Mouse (Mus musculus): ENCODE measurements at regions not wholly inside any gene's neighbourhood (a gene's known extent, or its start where the extent isn't known, plus 50 kb on each side); places are given as distances from the start of the nearest gene placed in this dataset.

DNA sequence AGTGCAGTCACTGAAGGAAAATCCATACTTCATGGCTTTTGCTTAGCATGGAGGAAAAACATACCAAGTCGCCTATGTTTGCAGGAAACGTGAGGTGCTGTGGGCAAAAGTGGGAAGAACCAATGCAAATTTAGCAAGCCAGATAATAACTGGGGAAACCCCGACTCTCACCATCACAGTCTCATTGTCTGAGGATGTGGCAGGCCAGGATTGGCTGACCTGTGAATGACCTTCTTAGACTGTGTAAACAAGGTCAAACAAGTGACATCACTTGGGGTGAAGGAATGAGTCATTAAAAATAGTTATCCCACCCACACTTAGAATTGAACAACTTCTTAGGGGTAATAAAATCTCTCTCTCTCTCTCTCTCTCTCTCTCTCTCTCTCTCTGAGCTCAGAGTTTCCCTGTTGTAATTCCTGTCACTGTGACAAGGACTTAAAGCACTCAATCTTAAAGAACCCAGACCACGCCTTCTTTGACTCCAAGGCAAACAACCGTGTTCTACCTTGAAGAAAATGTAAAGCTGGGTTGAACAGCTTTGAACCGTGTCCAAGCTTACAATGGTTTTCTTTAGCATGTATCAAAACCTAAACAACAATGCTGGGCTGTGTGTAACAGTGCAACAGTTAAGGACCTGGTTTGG, 142.0 kb downstream of the Sp3 start:
- peak in 1 of 2 experiments; percentile 15 for DNase-seq

DNA sequence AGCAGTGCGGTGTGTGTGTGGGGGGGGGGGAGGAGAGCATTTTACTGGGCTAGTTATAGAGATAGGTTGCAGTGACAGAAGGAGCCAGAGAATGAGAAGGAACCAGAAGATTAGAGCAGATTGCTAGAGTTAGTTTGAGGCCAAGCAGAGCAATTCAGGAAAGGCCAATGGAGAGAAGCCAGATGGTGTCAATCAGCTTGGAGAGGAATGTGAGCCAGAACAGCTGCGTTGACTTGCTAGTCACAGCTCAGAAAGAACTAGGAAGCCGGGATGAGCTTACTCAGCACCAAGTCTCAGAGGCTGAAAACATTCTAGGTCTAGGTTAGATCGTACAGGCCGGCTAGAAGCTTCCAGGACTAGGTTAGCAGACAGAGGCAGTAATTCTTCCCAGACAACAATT, 140.6 kb downstream of the Sp3 start:
- DNase-seq = no peak

DNA sequence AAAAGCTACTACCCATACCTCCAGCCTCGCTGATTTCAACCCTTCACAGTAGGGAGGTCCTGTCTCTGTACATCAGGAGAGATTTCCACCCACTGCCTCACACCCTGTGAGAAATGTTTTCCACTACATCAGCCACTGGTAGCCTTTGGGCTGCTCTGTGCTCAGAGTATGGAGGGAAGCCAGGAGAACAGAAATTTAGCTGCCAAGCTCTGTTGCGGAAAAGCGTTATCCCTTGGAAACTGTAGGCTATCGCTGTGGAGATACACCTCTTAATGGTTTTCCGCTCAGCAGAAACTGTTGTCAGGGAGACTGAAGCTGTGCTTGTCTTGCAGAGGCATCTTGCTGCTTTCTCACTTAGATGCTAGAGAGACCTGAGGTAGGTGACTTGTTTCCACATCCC, 138.9 kb downstream of the Sp3 start:
- no peak for DNase-seq

DNA sequence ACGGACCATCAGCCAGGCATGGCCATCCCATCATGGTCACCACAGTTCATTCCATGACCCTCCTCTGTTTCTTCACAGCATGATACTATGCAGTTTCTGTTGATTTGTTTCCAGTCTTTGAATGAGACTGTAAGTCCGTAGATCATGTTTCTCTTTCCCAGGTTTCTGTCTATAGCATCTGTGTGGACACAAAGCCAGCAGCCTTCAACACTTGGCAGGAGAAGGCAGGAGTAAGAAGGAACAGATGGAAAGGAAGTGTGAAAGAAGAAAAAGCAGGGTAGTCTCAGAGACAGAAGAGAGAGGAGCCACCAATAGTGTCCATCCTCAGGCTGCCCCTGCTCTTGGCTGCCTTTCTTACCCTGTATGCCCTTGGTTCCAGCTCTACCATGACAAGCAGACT, 136.6 kb downstream of the Sp3 start:
- no peak for DNase-seq

DNA sequence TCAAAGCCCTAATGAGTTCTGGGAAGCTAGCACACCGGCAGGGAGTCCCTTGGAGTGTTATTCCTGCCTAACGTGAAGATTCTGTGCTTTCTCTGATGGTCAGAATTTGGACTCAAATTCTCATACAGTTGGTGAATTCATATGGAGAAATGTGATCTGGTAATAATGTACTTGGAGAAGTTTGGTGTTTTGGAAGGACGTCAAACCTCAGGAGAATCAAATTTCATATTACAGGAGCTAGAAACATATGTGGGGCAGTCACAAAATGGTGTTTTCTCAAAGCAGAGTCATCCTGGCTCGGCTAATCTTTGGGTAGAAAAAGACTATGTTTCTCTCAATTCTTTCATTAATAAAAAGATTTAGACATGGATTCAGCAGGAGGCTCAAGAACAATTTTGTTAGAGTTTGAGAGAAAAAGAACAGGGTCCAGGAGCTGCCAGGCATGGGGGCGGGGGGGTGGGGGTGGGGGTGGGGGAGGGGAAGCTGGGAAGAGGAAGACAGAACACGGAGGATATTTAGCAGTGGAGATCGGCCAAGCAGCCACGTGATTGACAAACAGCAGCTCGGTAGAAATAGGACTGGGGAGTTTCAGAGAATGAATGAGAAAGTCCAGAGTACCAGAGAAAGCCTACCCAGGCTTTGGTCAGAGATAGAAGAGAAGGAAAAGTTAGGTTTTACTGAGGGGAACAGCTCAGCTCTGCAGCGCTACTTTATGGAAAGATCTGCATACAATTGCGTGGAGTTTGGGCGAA, 130.6 kb downstream of the Sp3 start:
- DNase-seq = no peak

DNA sequence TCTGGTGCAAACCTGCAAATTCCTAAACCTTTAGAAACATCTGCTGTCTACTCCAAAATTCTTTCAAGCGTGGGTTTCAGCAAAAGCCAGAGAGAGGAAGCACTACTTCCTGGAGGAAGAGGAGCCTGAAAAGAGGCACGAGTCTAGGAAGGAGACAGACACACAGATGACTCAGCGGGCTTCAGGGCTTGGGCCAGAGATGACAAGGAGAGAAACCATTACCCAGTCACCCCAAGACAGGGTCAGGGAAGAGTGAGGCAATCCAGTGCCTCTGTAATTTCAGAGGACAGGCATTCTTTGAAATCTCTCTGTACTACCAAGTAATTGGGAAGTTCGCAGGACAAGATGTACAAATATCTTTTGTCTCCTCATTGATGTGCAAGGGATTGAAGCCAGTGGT, 127.7 kb downstream of the Sp3 start:
- no peak for DNase-seq

DNA sequence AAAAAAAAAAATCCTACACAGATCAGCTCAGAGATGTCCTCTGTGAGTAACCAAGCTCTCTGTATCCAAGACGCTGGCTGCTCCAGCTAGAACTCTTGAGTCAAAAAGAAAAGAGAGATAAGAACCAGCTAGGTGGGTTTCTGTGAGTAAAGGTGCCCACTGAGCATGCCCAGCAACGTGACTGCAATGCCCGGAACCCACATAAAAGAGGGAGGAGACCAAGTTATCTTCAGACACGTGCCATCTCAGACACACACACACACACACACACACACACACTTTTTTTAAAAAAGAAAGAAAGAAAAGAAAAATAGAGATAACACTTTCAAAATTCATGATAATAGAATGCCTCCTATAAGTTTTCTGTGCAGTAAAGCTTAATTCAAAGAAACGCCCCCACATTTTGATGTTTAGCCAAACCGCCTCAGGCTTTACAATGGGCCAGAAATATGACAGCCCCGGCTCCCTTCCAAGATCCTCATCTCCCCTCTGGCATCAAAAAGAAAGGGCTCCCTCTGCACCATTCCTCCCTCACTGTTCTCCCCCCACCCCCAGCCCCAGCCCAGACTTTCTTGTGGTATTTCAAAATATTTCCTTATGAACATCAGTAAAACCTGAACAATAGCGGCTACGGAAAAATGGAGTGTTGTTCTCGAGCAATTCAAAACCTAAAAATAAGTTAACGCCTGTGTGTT, 124.8 kb downstream of the Sp3 start:
- DNase-seq = no peak

DNA sequence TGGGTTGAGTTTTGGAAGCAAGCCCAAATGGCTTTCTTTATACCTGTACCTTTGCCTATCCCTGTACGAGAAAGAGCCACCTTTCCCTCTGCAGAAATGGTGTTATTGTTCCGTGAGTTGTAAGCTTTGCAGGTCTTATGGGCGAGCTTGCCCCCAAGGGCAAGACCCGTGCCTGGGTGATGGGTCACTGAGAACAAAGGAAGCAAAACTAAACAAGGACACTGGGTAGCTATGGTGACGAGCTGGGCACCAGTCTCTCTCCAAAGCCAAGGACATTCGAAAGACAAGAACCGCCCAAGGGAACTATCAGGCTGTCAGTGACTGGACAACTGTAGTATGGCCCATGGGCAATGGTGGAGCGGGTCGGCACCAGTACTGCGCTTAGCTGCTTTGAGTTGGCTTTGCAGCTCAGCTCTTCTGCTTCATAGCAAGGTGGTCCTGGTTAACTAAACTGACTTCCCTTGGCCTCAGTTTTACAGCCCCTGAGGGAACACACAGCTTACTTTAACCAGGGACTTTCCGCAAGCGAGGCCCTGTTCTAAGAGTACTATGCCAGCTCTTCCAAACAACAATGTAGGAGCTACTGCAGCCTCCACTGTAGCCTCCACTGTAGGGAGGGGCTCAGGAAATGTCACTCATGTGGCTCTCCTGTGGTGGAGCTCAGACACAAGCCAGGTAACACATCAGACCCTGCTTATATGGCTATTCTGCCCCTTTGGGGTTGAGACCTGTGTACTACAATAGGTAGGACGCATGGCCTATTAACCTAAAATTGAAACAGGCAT, 124.1 kb downstream of the Sp3 start:
- DNase-seq = no peak

DNA sequence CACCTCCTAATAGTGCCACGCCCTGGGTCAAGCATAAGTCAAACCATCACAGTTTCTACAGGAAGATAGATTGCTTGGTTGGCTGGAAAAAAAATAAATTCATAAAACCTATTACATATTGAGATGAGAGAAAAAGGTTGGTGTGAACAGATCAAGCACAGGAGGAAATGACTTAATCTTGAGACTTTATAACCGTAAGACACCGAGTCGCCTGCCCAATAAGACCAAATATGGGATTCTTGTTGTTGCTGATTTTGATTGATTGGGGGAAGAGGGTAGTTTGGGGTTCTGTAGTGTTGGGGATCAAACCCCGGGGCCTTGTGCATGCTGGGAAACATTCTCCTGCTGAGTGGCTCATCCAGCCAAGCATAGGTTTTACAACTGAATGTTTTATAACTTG, 122.9 kb downstream of the Sp3 start:
- no peak for DNase-seq

DNA sequence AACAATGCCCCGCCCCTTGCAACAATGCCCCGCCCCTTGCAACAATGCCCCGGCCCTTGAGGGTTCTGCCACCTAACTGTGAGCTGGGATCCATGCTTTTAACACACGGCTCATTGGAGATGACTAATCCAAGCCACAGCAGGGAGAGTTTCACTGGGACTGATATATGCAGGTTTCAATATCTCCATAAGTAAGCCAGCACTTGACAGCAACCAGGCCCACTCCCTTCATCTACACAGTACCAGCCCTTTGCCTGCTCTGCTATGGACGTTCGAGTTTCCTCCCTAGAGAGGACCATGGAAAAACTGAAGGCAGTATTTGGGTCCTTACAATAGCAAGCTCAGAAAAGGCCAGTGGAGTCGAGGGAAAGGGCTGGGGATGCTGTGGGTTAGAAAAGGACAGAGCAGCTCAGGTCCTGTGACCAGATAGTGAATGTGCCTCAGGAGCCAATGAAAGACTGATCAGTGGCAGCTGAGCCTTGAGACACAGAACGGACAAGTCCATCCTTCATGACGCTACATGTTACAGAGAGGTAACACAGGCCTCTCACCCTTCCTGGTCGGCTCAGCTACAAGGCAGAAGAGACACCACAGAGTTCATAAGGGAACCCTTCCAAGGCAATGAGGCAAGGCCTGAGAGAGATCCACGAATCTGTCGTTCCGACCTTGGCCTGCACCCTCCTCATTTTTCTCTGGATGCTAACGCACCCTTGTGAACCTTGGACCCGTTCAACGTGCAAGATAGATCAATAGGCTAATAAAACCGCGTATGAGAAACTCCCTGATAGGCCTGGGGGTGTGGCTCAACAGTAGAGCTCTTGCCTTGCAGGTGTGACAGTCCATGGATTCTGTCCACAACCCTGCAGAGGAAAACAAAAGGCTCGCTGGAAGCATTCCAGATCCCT, 114.5 kb downstream of the Sp3 start:
- no peak for DNase-seq

DNA sequence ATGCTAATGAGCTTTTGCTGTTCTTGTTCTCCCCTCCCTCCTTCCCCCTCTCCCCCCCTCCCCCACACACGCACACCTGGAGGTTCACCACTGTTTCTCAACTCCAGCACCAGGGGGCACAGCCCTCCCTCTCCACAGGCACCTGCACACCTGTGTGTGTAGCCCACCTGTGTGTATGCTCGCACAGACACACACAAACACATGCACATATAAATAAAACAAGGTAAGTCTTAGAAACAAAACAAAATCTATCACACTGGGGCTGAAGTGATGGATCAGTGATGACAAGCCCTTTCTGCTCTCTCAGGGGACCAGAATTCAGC, 113.9 kb downstream of the Sp3 start:
- DNase-seq = no peak

DNA sequence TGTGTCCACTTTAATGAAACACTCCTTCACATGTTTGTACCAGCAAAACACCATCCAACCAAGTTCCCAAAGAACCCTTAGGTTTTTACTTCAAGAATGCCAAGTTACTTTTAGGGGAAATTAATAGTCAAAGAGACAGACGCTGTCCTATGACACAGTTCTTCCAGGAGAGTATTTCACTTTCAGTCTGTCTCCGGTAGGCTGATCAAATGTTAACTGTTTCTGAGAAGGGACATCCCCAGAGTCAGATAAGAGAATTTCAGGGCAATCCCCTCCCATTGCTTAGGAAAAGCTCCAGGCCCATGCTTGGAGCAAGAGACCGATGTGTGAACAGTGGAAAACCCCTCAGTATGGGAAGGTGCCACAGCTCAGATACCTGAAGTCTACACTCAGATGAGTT, 112.1 kb downstream of the Sp3 start:
- no peak for DNase-seq

DNA sequence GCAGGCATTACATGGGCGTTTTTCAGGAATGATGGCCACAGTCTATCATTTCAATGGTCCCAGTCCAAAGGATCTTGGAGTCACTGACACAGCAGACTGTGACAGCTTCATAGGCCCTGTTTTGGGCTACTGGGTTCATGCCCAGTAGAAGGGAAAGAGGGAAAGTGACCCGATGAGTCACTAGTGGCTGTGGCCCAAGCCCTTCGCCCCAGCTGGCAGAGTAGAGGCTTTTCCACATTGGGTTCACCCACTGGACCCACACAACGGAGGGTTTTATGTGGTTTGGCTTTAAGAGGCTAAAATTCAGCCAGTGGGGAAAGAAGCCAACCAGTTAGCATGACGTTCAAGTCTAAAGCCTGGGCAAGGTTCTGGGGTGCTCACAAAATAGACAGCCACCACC, 108.4 kb downstream of the Sp3 start:
- DNase-seq = peak; percentile 24 to 35

DNA sequence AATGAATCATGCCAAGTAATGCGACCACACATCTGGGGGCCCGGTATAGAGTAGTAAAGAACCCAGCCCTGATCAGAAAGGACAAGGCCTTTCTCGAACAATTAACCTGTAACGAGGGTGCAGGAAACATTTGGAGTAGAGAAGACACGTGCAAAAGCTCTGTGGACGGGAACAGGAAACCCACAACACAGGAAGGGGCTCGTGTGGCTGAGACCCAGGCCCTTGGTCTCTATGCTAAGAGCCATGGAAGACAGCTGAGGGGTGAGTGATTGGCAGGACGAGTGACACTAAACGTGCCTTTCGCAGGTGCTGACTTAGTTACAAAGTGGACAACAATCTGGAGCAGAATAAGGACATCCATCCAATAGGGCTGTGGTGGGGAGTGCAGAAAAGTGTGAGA, 106.3 kb downstream of the Sp3 start:
- DNase-seq = no peak

DNA sequence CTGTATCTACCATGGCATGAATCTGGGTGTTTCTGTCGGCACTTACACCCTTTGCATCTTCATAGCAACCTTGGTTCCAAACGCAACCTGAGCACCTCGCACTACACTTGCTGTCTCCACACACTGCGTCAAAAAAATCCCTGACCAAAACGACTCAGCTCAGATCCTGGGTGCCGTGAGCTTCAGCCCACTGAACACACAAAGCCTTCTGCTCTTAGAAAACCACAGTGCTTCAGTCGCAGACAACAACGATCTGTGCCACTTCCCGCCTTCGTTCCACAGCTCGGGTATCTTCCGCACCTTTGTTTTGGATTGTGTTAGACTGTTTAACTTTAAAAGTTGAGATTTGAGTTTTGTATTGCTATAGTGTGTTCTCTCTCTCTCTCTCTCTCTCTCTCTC, 105.7 kb downstream of the Sp3 start:
- DNase-seq = no peak

DNA sequence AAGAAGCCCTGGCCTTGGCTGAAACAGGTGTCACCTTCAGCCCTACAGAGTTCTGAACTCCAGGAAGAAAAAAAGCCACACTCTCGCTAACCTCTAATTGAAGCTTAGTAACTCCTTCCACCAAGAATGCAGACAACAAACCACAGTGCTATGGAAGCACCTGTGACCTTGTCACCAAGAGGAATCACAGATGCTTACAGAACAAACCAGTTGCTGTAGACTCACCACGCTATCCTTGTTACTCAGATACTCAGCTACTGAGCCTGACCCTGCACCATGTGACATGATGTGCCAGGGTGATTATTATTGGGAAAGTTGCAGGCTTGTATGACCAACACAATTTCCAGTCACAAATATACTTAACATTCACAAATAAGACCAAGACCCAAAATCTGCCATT, 104.6 kb downstream of the Sp3 start:
- DNase-seq = no peak

DNA sequence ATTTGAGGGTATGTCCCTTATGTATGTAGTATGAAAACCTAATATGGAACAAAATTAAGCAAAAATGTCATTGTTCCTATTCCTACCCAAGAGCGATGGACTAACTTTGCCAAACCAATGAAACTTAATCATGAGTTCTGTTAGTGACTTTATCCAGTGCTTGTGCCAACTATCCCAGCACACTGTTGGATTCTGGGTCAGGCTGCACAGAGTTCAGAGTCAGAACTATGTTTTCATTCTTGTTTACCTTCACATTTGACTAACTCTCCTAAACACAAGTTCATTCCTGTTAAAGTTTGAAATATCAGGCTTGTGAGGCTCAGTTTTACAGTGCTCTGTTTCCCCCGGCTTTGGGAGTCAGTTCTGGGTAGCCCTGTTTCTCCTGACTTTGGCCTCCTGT, 100.2 kb downstream of the Sp3 start:
- no peak for DNase-seq

DNA sequence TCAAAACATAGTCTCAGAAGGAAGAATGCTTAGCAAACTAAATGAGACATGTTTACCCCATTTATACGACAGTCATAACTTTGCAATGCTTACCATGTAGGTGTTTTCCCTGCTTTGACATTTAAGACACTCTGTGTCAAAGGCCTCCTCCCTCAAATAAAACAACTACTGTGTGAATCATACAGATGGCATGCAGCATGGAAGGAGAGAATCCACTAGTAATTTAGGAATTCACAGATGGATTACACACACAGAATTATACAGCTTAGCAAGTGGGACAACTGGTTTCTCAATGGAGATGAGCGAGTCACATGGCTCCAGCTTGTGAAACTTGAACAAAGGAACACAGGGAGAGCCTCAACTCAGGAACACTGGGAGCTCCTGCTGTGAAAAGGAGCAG, 98.7 kb downstream of the Sp3 start:
- DNase-seq = no peak

DNA sequence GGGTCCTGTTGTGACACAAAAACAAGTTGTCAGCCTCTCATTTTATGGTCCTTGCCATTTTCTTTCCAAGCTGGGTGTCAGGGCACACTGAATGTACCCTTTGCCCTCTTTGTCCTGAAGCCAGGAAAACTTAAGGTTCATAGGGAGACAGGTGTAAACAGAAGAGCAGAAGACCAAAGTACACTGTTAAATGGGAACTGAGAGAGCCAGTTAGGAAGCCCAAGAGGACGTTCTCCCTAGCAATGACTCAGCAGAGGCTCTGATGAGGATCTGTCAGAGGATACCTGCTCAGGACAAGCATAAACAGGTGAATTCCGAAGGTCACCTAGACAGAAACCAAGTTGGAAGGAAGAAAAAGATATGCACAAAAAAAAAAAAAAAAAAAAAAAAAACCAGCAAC, 94.0 kb downstream of the Sp3 start:
- no peak for DNase-seq

Data from lung, postnatal 4 days (tissue).